Mouse (Mus musculus) gastrocnemius, postnatal 36 days (tissue): ENCODE data around the gene Sept8. TPM values are rescaled to one million over a fixed set of nuclear protein-coding genes. Genes with fewer than 3 reads are reported as not detected.

ENCODE experiments used
- DNase-seq, 2 experiments: peaks; one replicate each; pipeline ENCODE4 v3.0.0; 2022
- intact Hi-C: fragments of 180-260 bp; cut with DNase I; formaldehyde crosslinking; loops from one replicate; pipeline ENCODE4 v1.15.1; 2025
- total RNA-seq, 2 experiments: library from RNA; stranded (reverse); gene quantifications; 2 replicates each; pipeline ENCODE4 v1.2.3; 2021

The Sept8 gene
- total RNA-seq, 2 experiments from 2014 or later: 11.7 to 15.5 TPM

- intact Hi-C loops: no loop called here
- no peak for DNase-seq
Measured at GRCm38 (mm10) chr11:53491954-53492401, 27.1 kb upstream of the Sept8 start.

DNA sequence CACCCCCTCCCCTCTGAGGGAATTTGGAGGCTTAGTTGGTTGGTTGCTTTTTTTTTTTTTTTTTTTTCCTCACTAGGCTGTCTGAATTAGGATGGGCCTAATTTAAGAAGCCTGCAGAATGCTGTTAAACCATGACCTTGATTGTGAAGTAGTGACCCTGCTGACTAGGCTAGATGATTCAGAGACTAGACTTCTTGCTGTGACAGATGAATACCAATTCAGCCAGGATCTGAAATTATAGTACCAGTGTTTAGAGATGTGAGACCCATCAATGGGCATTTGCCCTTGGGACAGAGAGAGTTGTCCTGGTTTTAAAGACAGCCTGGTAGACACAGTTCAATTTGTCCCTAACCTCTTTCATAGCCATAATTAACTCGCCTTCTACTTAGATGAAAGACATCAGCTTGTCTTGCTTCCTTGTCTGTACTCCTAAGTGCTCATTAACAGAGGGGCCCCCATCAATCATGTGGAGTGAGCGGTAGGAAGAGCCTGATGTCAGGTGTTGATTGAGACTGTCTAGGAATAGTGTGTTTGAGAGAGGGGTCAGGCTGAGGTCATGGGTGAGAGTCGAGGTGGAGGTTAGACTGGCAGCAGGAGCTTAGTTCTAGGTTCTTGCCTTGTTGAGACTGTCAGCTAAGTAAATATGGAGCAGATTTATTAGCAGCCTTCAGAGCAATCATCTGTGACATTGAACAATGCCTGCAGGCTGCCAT is 25.7 kb upstream of the Sept8 start:
- intact Hi-C loops: no loop called here
- DNase-seq: no peak

GRCm38 (mm10) chr11:53495417-53495816 is 23.6 kb upstream of the Sept8 start:
- DNase-seq: no peak
- intact Hi-C loops: no loop called here

- intact Hi-C loops: no loop called here
Measured at GRCm38 (mm10) chr11:53496946-53497345, 22.1 kb upstream of the Sept8 start.

GRCm38 (mm10) chr11:53500569-53500968 is 18.5 kb upstream of the Sept8 start:
- intact Hi-C loops: no loop called here
- DNase-seq: no peak

More at GRCm38 (mm10) chr11:53496946-53497345, 22.1 kb upstream of the Sept8 start:
- no peak for DNase-seq

DNA sequence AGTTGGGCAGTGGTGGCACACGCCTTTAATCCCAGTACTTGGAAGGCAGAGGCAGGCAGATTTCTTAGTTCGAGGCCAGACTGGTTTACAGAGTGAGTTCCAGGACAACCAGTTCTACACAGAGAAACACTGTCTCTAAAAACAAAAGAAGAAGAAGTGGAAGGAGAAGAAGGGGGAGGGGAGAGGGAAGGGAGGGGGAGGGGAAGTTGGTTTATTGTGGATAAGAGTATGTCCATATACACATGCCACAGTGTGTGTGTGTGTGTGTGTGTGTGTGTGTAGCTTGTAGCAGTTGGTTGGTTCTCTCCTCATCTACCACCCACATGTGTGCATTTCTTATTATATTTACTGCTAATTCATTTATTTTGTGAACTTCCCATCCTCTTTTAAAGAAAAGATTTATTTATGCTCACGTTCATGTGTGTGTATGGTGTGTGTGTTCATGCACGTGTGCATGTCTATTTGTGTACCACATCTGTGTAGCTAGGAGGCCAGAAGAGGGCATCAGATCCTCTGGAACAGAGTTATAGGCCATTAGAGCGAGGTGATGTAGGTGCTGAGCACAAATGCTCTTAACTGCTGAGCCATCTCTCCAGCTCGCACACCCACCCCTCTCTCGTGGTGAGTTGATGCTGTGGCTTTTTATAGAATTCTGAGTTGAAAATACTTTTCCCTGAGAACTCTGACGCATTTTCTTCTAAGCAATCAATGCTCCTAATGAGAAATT is 16.9 kb upstream of the Sept8 start:
- no peak for DNase-seq
- intact Hi-C loops: no loop called here

DNA sequence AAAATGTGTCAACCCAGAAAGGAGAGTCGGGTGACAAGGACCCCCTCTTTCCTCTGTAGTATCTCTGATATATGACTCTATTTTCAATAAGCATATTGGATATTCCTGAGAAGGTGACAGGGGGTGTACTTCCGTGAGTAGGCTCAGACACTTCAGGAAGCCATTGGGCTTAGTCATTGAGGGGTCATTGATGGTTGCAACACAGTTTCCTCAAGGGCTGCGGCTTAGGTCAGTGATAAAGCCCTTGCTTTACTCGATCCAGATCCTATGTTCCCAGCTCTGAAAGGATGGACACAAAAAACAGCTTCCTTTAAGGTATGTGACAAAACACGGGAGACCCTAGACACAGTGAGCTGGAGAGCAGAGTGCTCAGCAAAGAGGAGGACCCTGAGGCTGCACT is 15.3 kb upstream of the Sept8 start:
- DNase-seq: no peak
- intact Hi-C loops: no loop called here

DNA sequence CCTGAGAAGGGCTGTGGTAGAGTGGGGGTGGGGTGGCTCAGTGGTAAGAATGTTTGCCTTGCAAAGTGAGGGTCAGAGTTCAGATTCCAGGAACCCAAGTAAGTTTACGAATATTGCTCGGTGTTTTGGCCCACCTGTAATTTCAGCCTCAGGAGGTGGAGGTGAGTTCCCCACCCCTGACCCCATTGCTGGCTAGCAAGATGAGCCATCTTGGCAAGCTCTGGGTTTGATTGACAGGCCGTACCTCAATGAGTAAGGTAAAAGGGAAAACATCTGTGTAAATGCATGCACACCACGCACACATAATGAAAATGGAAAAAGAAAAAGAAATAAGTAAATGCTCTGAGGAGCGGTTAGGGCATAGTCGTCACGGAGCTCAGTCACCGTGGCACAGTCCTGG is 14.7 kb upstream of the Sept8 start:
- no peak for DNase-seq
- intact Hi-C loops: no loop called here

- no peak for DNase-seq
- intact Hi-C loops: no loop called here
Measured at GRCm38 (mm10) chr11:53505026-53505663, 13.9 kb upstream of the Sept8 start.

DNA sequence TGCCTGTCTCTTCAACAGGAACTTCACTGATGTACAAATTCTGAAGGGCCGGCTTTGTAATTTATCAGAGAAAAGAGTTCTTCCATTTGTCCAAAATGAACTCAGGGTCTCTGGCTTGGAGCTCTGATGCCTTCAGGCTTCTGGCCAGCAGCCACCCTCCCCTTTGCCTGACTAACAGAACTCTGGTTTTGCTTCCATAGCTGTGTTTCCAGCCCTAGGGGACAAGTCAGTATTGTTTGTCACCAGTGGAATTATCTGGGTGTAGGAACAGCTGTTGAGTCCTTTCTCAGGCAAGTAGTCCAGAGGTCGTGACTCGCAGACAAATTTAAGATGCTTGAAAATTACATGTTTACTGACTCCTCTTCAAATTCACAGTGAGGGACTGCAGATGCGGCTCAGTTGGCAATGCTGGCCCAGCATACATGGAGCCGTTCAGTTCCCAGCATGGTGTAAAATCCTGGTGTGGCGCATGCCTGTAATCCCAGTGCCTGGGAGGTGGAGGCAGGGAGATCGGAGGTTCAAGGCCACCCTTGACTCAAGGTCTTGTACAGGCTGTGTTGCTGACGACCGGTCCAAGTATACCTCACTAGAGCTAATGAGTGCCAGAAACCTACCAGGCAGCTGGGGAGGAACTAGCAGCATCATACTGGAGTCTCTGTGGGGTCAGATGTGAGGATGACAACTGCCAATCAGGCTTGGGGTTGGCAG is 11.8 kb upstream of the Sept8 start:
- intact Hi-C loops: no loop called here
- DNase-seq: no peak

- peak; percentile 67 to 69 for DNase-seq
- intact Hi-C loops: no loop called here
Measured at GRCm38 (mm10) chr11:53508152-53508551, 10.9 kb upstream of the Sept8 start.

GRCm38 (mm10) chr11:53508591-53508990 is 10.5 kb upstream of the Sept8 start:
- peak in 1 of 2 experiments; percentile 28 for DNase-seq
- intact Hi-C loops: no loop called here

DNA sequence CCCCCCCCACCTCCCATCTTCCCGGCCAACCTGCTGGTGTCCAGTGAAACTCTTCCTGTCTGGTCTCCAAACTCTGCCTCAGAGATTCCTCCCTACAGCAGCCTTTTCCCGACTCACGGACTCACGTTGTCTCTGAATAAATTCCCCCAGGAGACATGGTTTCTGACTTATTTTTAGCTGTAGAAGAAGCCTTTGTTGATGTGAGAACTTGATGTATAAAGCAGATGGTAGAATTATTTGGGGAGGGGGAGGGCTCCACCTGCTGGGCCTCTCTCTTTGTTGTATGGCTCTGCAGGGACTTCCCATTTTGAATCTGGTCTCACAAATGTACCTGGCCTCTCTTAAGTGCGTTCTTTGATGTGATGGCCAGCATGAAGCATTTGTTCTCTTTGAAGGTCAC is 8.7 kb upstream of the Sept8 start:
- no peak for DNase-seq
- intact Hi-C loops: no loop called here

GRCm38 (mm10) chr11:53516775-53517627 is 2.1 kb upstream of the Sept8 start:
- intact Hi-C loops: no loop called here
- DNase-seq: no peak

- no peak for DNase-seq
- intact Hi-C loops: no loop called here
Measured at GRCm38 (mm10) chr11:53518759-53519158, 298 bp upstream of the Sept8 start.

- intact Hi-C loops: loop anchor here (5.0 kb wide), 1 partner anchor 48 kb away; the partner anchor contains the start of gene Gm9837
Measured at GRCm38 (mm10) chr11:53520122-53520978, 1.3 kb downstream of the Sept8 start.

DNA sequence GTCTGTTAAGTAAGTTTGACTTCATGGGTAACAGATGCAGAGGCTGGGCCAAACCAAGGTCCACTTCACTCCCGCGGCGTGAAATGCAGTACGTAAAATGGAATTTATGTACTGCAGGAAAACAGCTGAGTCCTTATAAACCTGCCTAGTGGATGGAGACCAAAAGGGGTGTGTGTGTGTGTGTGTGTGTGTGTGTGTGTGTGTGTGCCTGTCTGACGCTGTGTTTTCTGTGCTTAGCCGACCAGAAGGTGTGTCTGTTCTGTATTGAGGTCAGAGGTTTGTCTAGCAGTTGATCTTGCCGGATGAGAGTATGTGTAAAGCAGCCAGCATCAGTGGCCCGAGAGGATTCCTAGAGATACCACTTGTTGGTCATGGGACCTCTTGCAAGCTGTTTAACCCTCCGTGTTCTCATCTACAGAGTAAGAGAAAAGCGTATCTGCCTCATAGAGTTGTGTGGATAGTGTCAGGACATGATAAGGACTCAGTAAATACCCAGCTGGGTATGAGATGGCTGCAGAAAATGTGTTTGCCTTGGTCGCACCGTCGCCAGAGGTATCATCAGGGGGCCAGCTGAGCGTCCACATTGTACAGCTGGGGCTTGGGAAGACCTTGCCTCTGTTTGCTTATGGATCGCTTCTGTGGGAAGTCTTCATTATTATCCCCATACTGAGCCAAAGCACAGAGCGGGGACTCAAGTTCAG is 2.2 kb downstream of the Sept8 start:
- intact Hi-C loops: loop anchor here (5.0 kb wide), 1 partner anchor 49 kb away; the partner anchor contains the start of gene Gm9837
- DNase-seq: no peak

More at GRCm38 (mm10) chr11:53520122-53520978, 1.3 kb downstream of the Sept8 start:
- peak; percentile 52 to 65 for DNase-seq

DNA sequence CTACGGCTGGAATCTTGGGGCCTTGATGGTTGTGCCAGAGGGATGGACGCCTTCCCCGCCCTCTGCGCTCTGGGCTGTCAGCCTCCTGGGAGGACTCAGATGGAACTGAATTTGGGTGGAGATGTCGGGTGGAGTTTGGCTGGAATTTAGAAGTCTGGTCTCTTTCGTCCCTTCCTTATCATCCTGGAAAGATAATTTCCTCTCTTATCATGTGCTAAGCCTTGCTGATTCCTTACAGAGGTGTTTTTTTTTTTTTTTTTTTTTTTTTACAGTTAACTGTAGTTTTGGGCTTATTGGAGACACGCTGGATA is 2.7 kb downstream of the Sept8 start:
- intact Hi-C loops: loop anchor here (5.0 kb wide), 1 partner anchor 49 kb away; the partner anchor contains the start of gene Gm9837
- peak in 1 of 2 experiments; percentile 63 for DNase-seq
